Mouse (Mus musculus) neural tube, embryonic 10.5 days (tissue): ENCODE measurements around the gene Rnf151.

Experiments
- DNase-seq: peaks from one replicate; pipeline ENCODE4 v3.0.0-alpha.2; 2017; ENCODE audit warnings: low spot score; ENCODE audit errors: extremely low spot score

The Rnf151 gene

GRCm38 (mm10) chr17:24717943-24718342 lies at the start of gene Rnf151, which contains the start of gene Rps2:
Gene Rnf151 (minus strand): TSS chr17:24718063.
Gene Rps2 (plus strand): TSS chr17:24718116.
- no peak for DNase-seq

- DNase-seq, result no peak
Observed at GRCm38 (mm10) chr17:24766266-24766875, 48.5 kb upstream of the Rnf151 start.

- no peak for DNase-seq
Observed at GRCm38 (mm10) chr17:24765016-24765905, 47.4 kb upstream of the Rnf151 start.

- DNase-seq, result no peak
Observed at GRCm38 (mm10) chr17:24761121-24761520, 43.3 kb upstream of the Rnf151 start.

GRCm38 (mm10) chr17:24757394-24757793 lies 39.5 kb upstream of the Rnf151 start:
- no peak for DNase-seq

- DNase-seq, result peak; percentile 74
Observed at GRCm38 (mm10) chr17:24752415-24753394, 34.8 kb upstream of the Rnf151 start, which contains the start of gene Hs3st6. Gene Hs3st6 (plus strand): TSS chr17:24752988.

- no peak for DNase-seq
Observed at GRCm38 (mm10) chr17:24751528-24751927, 33.7 kb upstream of the Rnf151 start.

GRCm38 (mm10) chr17:24746986-24747385 lies 29.1 kb upstream of the Rnf151 start:
- DNase-seq, result no peak

- peak; percentile 80 for DNase-seq
Observed at GRCm38 (mm10) chr17:24745526-24746497, 27.9 kb upstream of the Rnf151 start.

GRCm38 (mm10) chr17:24744381-24744780 lies 26.5 kb upstream of the Rnf151 start:
- DNase-seq, result no peak

- no peak for DNase-seq
Observed at GRCm38 (mm10) chr17:24743896-24744295, 26.0 kb upstream of the Rnf151 start.

- no peak for DNase-seq
Observed at GRCm38 (mm10) chr17:24742307-24742706, 24.4 kb upstream of the Rnf151 start.

GRCm38 (mm10) chr17:24739926-24740325 lies 22.1 kb upstream of the Rnf151 start:
- no peak for DNase-seq

- no peak for DNase-seq
Observed at GRCm38 (mm10) chr17:24738238-24738637, 20.4 kb upstream of the Rnf151 start.

GRCm38 (mm10) chr17:24737135-24737810 lies 19.4 kb upstream of the Rnf151 start:
- no peak for DNase-seq

GRCm38 (mm10) chr17:24736330-24737051 lies 18.6 kb upstream of the Rnf151 start, which contains the start of gene Msrb1:
Gene Msrb1 (plus strand): TSS chr17:24736642.
- peak; percentile 91 for DNase-seq

- no peak for DNase-seq
Observed at GRCm38 (mm10) chr17:24735446-24735845, 17.6 kb upstream of the Rnf151 start.

GRCm38 (mm10) chr17:24734513-24734912 lies 16.6 kb upstream of the Rnf151 start:
- no peak for DNase-seq
